Mouse (Mus musculus) olfactory bulb, adult 2 months (tissue): Measurements from ENCODE around the gene Gabbr2.

Experiments
- CTCF ChIP-seq: fragments of 200-500 bp; IDR thresholded peaks from 2 replicates; pipeline ENCODE4 v1.5.1; 2012; ENCODE audit warnings: low read depth, mild to moderate bottlenecking, low read length, moderate library complexity; ENCODE audit not compliant: insufficient read depth
- POLR2A ChIP-seq: fragments of 200-500 bp; IDR thresholded peaks from 2 replicates; pipeline ENCODE4 v1.6.1; 2012; ENCODE audit warnings: mild to moderate bottlenecking, low read depth, low read length, moderate library complexity; ENCODE audit not compliant: insufficient read depth

GRCm38 (mm10) chr4:46919144-46919543 is 72.5 kb downstream of the Gabbr2 start:
- TF ChIP-seq CTCF (no peak), POLR2A (no peak)
